Mouse (Mus musculus) midbrain, postnatal 0 days (tissue): ENCODE data around the gene B3gnt9. TPM values are rescaled to one million over a fixed set of nuclear protein-coding genes. Genes with fewer than 3 reads are reported as not detected.
"Not testable (repeated sequence)": the region's sequence is repeated elsewhere in the genome, so short reads cannot be mapped to it uniquely, and the experiment has no call there.

Source experiments
- ATAC-seq: fragments of 200-750 bp; cut with Nextera tagmentation; 2 replicates; pipeline ENCODE4 v1.8.0; 2017; ENCODE audit warnings: moderate number of reproducible peaks, mild to moderate bottlenecking, moderate TSS enrichment, moderate library complexity; ENCODE audit not compliant: low FRiP score
- DNase-seq: peaks from one replicate; pipeline ENCODE4 v3.0.0-alpha.2; 2015; ENCODE audit warnings: low spot score
- H3K27ac ChIP-seq: fragments of 300-500 bp; sonication (generic); 2 replicates; pipeline ENCODE4 v1.5.1; 2014; ENCODE audit warnings: low read depth, mild to moderate bottlenecking, low read length, mixed read lengths
- H3K27me3 ChIP-seq: fragments of 300-500 bp; sonication (generic); 2 replicates; pipeline ENCODE4 v1.6.1; 2014; ENCODE audit warnings: low read length, control low read depth, mixed read lengths; ENCODE audit not compliant: insufficient read depth
- H3K36me3 ChIP-seq: fragments of 300-500 bp; sonication (generic); 2 replicates; pipeline ENCODE4 v1.6.1; 2014; ENCODE audit warnings: low read length, control low read depth, mixed read lengths; ENCODE audit not compliant: insufficient read depth
- H3K4me1 ChIP-seq: fragments of 300-500 bp; sonication (generic); 2 replicates; pipeline ENCODE4 v1.6.1; 2014; ENCODE audit warnings: mild to moderate bottlenecking, control low read depth, antibody characterized with exemption, low read length, mixed read lengths; ENCODE audit not compliant: insufficient read depth
- H3K4me2 ChIP-seq: fragments of 300-500 bp; sonication (generic); 2 replicates; pipeline ENCODE4 v1.6.1; 2014; ENCODE audit warnings: low read depth, mild to moderate bottlenecking, low read length, mixed read lengths; ENCODE audit not compliant: poor library complexity, severe bottlenecking
- H3K4me3 ChIP-seq: fragments of 300-500 bp; sonication (generic); 2 replicates; pipeline ENCODE4 v1.5.1; 2014; ENCODE audit warnings: low read depth, mild to moderate bottlenecking, low read length, moderate library complexity
- H3K9ac ChIP-seq: fragments of 300-500 bp; sonication (generic); replicated peaks from 2 replicates; pipeline ENCODE4 v1.6.1; 2014; ENCODE audit warnings: mild to moderate bottlenecking, low read length, moderate library complexity, mixed read lengths; ENCODE audit not compliant: poor library complexity, severe bottlenecking
- H3K9me3 ChIP-seq: fragments of 300-500 bp; sonication (generic); 2 replicates; pipeline ENCODE4 v1.6.1; 2016; ENCODE audit warnings: low read length, control low read depth
- CTCF ChIP-seq: IDR thresholded peaks from 2 replicates; pipeline ENCODE4 v1.5.1; 2016; ENCODE audit warnings: antibody characterized with exemption, mild to moderate bottlenecking
- WGBS: fragments of 180-500 bp; shearing (Covaris S2); extraction: QIAGEN DNeasy Blood & Tissue Kit; methylation state at CpG from one replicate; pipeline ENCODE4 v1.1.7; 2014; 5-methylcytosine and 5-hydroxymethylcytosine counted together
- polyA plus RNA-seq: library from polyadenylated mRNA; unstranded; fragments of >200 nt; fragmentation: Nextera tagmentation; extraction: Ambion mirVana; gene quantifications from 2 replicates; pipeline ENCODE4 v1.2.1, GENCODE M21; 2015
- total RNA-seq: library from RNA; depleted of rRNA; stranded (reverse); fragments of >200 nt; gene quantifications from 2 replicates; pipeline ENCODE4 v1.2.3, GENCODE M21; 2014

B3gnt9 gene
- total and polyA plus RNA-seq, 2 experiments from 2014 or later: 9.5 to 14.2 TPM

DNA sequence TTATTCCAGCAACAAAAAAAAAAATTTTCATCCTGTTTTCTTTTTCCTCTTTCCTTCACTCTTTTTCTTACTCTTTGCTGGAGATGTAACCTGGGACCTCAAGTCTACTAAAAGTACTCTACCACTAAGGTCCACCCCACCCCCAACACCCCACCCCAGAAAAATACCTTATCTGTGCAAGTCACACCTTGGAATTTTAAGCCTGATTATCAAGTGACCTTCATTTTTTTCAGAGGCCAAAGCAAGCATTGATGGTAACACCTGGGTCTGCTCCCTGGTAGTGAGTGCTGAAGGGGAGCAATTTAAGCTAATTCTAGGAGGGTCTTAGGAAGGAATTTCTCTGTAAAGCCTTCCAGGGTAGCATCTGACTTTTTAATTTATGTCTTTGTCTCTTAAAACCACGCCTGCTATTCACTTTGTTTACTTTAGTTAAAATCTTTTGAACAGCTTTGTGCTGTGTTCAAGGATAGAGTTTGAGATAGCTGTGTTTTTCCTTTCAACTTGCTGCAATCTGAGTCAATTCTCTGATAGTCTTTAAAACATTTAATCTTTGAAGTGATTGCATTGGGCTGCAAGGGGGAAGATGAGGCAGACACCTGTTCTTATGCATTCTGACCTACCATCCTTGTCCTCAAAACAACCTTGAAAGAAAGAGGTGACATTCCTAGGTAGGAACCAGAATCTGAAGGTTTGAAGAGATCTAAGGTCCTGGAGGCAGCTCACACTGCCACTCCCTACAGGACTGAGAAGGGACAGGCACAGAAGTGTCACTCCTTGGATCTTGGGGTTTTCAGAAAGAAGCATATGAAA is 21.6 kb downstream of the B3gnt9 start:
- no peak overlapping the region for H3K9ac ChIP-seq
- no peak for DNase-seq
- no peak for TF ChIP-seq CTCF
- H3K9me3 ChIP-seq: no peaks in the 10 kb centered on the region
- H3K4me2 ChIP-seq: no peak overlapping the region
- ATAC-seq: no peak
- WGBS: 79% methylated on average over 1 of the region's 1 CpGs
- no peak overlapping the region for H3K27ac ChIP-seq
- no peak overlapping the region for H3K4me3 ChIP-seq
- H3K4me1 ChIP-seq: no peaks in the 10 kb centered on the region
- H3K36me3 ChIP-seq: peaks cover 13% of the 10 kb centered on the region
- no peaks in the 10 kb centered on the region for H3K27me3 ChIP-seq

DNA sequence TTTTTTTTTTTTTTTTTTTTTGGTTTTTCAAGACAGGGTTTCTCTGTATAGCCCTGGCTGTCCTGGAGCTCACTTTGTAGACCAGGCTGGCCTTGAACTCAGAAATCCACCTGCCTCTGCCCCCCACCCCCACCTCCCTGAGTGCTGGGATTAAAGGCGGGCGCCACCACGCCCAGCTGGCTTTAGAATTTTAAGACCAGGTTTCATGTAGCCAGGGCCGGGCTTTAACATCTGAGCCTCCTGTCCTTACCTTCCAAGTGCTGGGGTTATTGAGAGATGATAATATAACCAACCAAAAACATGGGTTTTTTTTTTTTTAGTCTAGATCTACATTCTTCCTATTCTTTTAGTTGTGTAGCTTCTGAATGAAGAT is 22.6 kb downstream of the B3gnt9 start:
- H3K27ac ChIP-seq, ATAC-seq, H3K4me1 ChIP-seq, H3K27me3 ChIP-seq, H3K9ac ChIP-seq, H3K9me3 ChIP-seq, H3K4me2 ChIP-seq, H3K4me3 ChIP-seq, DNase-seq: not testable (repeated sequence)
- WGBS: 87% methylated on average over 4 of the region's 4 CpGs
- peaks cover 13% of the 10 kb centered on the region for H3K36me3 ChIP-seq

DNA sequence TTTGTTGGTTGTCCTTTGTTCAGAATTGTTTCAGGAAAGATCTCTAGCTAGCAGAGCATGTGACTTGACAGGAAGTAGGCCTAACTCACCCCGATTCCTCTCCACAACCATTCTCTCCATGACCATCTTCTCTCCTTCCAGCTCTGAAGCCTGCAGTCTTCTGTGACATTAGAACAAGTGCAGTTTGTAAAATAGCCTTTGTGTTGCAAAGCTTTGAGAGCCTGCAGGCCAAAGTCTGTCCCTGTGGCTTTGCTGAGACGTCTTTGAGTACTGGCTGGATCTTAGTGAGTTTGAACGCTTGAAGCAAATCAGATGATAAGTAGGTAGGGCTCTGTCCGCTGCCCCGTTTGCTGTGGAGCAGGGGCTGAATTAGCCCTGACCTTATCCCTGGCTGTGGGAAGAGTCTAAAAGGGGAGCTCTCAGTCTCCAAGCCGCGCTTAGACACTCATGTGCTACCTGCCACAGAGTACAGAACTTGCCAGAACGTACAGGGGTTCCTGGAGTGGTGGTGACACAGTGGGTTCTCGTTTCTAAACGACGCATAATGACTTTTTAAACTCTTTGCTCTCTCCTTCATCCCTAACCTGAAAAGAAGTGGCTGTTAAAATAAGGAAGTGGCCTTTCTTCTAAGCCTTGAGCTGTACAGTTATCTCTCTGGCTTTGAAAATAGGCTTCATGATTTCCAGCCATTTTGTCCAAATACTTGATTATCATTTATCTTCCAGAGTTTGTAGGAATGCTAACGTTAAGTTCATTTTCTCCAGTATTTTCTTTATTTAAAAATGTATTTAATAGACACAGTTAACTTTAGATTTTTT is 23.2 kb downstream of the B3gnt9 start:
- ATAC-seq: no peak
- Histone ChIP-seq H3K9ac (no peak overlapping the region), H3K36me3 (peaks cover 13% of the 10 kb centered on the region), H3K9me3 (no peaks in the 10 kb centered on the region), H3K27me3 (no peaks in the 10 kb centered on the region), H3K4me1 (no peaks in the 10 kb centered on the region), H3K4me3 (no peak overlapping the region), H3K4me2 (no peak overlapping the region), H3K27ac (no peak overlapping the region)
- no peak for TF ChIP-seq CTCF
- no peak for DNase-seq
- 84% methylated on average over 12 of the region's 12 CpGs for WGBS

DNA sequence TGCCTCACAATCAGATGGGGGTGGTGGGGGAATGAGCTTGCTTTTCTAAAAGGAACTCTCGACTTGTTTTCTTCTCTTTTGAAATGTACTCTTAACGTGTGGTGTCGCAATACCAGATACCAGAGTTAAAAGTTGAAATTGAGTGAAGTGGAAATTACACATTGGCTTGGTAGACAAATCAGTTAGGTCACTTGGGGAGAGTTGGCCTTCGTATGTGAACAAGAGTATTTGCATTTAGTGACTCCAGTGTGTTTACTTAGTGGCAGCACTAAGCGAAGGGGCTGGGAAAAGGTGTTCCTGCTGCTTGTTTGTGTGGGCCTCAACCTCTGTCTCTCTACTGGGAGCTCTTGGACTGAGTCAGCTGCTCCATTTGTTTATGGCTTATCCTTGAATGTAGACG is 29.0 kb downstream of the B3gnt9 start:
- ATAC-seq (no peak), DNase-seq (no peak)
- Histone ChIP-seq H3K9ac (peak overlapping the region; percentile 91), H3K4me2 (peak overlapping the region; percentile 68), H3K27me3 (no peaks in the 10 kb centered on the region), H3K9me3 (no peaks in the 10 kb centered on the region), H3K4me3 (peak overlapping the region; percentile 96), H3K36me3 (no peaks in the 10 kb centered on the region), H3K4me1 (peaks cover 9% of the 10 kb centered on the region), H3K27ac (no peak overlapping the region)
- WGBS: 31% methylated on average over 6 of the region's 6 CpGs
- no peak for TF ChIP-seq CTCF

DNA sequence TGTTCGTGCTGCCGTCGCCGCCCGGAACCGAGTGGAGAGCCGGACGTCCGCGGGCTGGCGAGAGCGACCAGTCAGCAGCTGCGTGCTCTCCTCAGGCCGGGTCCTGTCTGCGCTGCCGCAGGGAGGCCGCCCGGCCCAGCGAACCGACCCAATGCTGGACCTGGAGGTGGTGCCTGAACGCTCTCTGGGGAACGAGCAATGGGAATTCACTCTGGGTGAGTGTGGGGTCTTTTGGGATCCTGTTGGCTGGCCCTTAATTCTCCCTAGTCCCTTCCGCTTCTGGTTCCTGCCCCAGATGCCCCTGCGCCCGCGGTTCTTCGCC is 29.7 kb downstream of the B3gnt9 start:
- Histone ChIP-seq H3K4me3 (peak overlapping the region; percentile 96), H3K36me3 (no peaks in the 10 kb centered on the region), H3K27ac (peak overlapping the region; percentile 80), H3K9me3 (no peaks in the 10 kb centered on the region), H3K9ac (peak overlapping the region; percentile 91), H3K4me1 (peaks cover 9% of the 10 kb centered on the region), H3K4me2 (peak overlapping the region; percentile 68), H3K27me3 (no peaks in the 10 kb centered on the region)
- no peak for DNase-seq
- WGBS: under 1% methylated on average over 27 of the region's 27 CpGs
- TF ChIP-seq CTCF: no peak
- no peak for ATAC-seq
